Mouse (Mus musculus) layer of hippocampus, postnatal 25 days (tissue): ENCODE results near the gene Sorcs2. TPM values are rescaled to one million over a fixed set of nuclear protein-coding genes. Genes with fewer than 3 reads are reported as not detected.

Source experiments
- DNase-seq, 2 experiments: peaks; one replicate each; pipeline ENCODE4 v3.0.0; 2022; ENCODE audit warnings: mixed read lengths in 2 of 2, low spot score in 1 of 2; ENCODE audit errors: extremely low spot score in 1 of 2
- total RNA-seq, 2 experiments: library from RNA; stranded (reverse); gene quantifications; 2 replicates each; pipeline ENCODE4 v1.2.3; 2021

Sorcs2 gene
- total RNA-seq, 2 experiments from 2014 or later = 52.4 to 53.8 TPM

GRCm38 (mm10) chr5:36317641-36318368 is 80.1 kb downstream of the Sorcs2 start:
- no peak for DNase-seq

- DNase-seq = no peak
Observed at GRCm38 (mm10) chr5:36315106-36315505, 82.8 kb downstream of the Sorcs2 start.

GRCm38 (mm10) chr5:36313353-36314079 is 84.4 kb downstream of the Sorcs2 start:
- DNase-seq = peak; percentile 48 to 58

GRCm38 (mm10) chr5:36312926-36313325 is 85.0 kb downstream of the Sorcs2 start:
- no peak for DNase-seq

- peak in 1 of 2 experiments; percentile 29 for DNase-seq
Observed at GRCm38 (mm10) chr5:36304299-36304980, 93.5 kb downstream of the Sorcs2 start.

- no peak for DNase-seq
Observed at GRCm38 (mm10) chr5:36301166-36301565, 96.8 kb downstream of the Sorcs2 start.

GRCm38 (mm10) chr5:36298049-36298448 is 99.9 kb downstream of the Sorcs2 start:
- no peak for DNase-seq

GRCm38 (mm10) chr5:36297246-36297645 is 100.7 kb downstream of the Sorcs2 start:
- no peak for DNase-seq

- no peak for DNase-seq
Observed at GRCm38 (mm10) chr5:36293109-36293900, 104.6 kb downstream of the Sorcs2 start.

GRCm38 (mm10) chr5:36292321-36292720 is 105.6 kb downstream of the Sorcs2 start:
- DNase-seq = no peak

GRCm38 (mm10) chr5:36291191-36291590 is 106.7 kb downstream of the Sorcs2 start:
- peak in 1 of 2 experiments; percentile 45 for DNase-seq

GRCm38 (mm10) chr5:36285405-36285804 is 112.5 kb downstream of the Sorcs2 start:
- no peak for DNase-seq

- DNase-seq = no peak
Observed at GRCm38 (mm10) chr5:36279896-36280295, 118.0 kb downstream of the Sorcs2 start.

- no peak for DNase-seq
Observed at GRCm38 (mm10) chr5:36274684-36275394, 123.1 kb downstream of the Sorcs2 start.

- no peak for DNase-seq
Observed at GRCm38 (mm10) chr5:36267194-36267769, 130.7 kb downstream of the Sorcs2 start.

- DNase-seq = no peak
Observed at GRCm38 (mm10) chr5:36260862-36261261, 137.1 kb downstream of the Sorcs2 start.

- DNase-seq = peak in 1 of 2 experiments; percentile 23
Observed at GRCm38 (mm10) chr5:36259691-36260124, 138.2 kb downstream of the Sorcs2 start.

- peak; percentile 28 to 54 for DNase-seq
Observed at GRCm38 (mm10) chr5:36258387-36259181, 139.4 kb downstream of the Sorcs2 start.
